Mouse (Mus musculus) forebrain, embryonic 11.5 days (tissue): ENCODE measurements around the gene Igtp. TPM values are rescaled to one million over a fixed set of nuclear protein-coding genes. Genes with fewer than 3 reads are reported as not detected.
"Not testable (repeated sequence)": the region's sequence is repeated elsewhere in the genome, so short reads cannot be mapped to it uniquely, and the experiment has no call there.

Experiments
- ATAC-seq: fragments of 200-750 bp; cut with Nextera tagmentation; replicated peaks from 2 replicates; pipeline ENCODE4 v1.8.0; 2017; ENCODE audit warnings: moderate TSS enrichment; ENCODE audit not compliant: low FRiP score
- DNase-seq: peaks from one replicate; pipeline ENCODE4 v3.0.0-alpha.2; 2017; ENCODE audit warnings: low spot score
- H3K27ac ChIP-seq: fragments of 300-500 bp; sonication (generic); 2 replicates; pipeline ENCODE4 v1.5.1; 2014; ENCODE audit warnings: low read depth, low read length
- H3K27me3 ChIP-seq: fragments of 300-500 bp; sonication (generic); 2 replicates; pipeline ENCODE4 v1.6.1; 2014; ENCODE audit warnings: mild to moderate bottlenecking, low read length, mixed read lengths; ENCODE audit not compliant: control insufficient read depth, insufficient read depth
- H3K36me3 ChIP-seq: fragments of 300-500 bp; sonication (generic); 2 replicates; pipeline ENCODE4 v1.6.1; 2014; ENCODE audit warnings: mild to moderate bottlenecking, low read length, moderate library complexity, mixed read lengths; ENCODE audit not compliant: control insufficient read depth, insufficient read depth
- H3K4me1 ChIP-seq: fragments of 300-500 bp; sonication (generic); replicated peaks from 2 replicates; pipeline ENCODE4 v1.6.1; 2014; ENCODE audit warnings: low read length, mixed read lengths; ENCODE audit not compliant: control insufficient read depth, insufficient read depth
- H3K4me2 ChIP-seq: fragments of 300-500 bp; sonication (generic); 2 replicates; pipeline ENCODE4 v1.6.1; 2014; ENCODE audit warnings: low read depth, mild to moderate bottlenecking, low read length, moderate library complexity, mixed read lengths; ENCODE audit not compliant: severe bottlenecking
- H3K4me3 ChIP-seq: fragments of 300-500 bp; sonication (generic); 2 replicates; pipeline ENCODE4 v1.5.1; 2014; ENCODE audit warnings: low read depth, low read length
- H3K9ac ChIP-seq: fragments of 300-500 bp; sonication (generic); 2 replicates; pipeline ENCODE4 v1.6.1; 2014; ENCODE audit warnings: low read length
- H3K9me3 ChIP-seq: fragments of 300-500 bp; sonication (generic); 2 replicates; pipeline ENCODE4 v1.6.1; 2016; ENCODE audit warnings: low read length, mixed read lengths; ENCODE audit not compliant: control insufficient read depth
- WGBS: fragments of 180-500 bp; shearing (Covaris S2); extraction: QIAGEN DNeasy Blood & Tissue Kit; methylation state at CpG from one replicate; pipeline ENCODE4 v1.1.7; 2014; 5-methylcytosine and 5-hydroxymethylcytosine counted together
- polyA plus RNA-seq: library from polyadenylated mRNA; unstranded; fragments of >200 nt; fragmentation: Nextera tagmentation; extraction: Ambion mirVana; gene quantifications from 2 replicates; pipeline ENCODE4 v1.2.1, GENCODE M21; 2014

Gene Igtp
- polyA plus RNA-seq, 1 experiment from 2014 or later, result 2.0 TPM

DNA sequence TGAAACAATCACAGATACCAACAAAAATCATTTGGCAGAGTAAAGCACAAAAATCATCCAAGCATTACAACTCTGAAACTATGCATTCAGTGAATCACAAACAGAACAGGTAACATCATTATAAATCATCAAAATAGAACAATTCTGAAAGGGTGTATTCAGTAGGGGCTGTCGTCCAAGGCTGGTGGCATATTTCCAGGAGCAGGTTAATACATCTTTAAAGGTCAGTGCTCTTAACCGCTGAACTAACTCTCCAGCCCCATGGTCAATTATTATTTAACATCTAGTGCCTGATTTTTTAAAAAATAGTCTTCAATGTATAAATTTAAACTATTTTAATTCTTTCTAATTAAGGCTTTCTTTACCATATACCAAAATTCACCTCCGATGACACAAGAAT is 35.2 kb downstream of the Igtp start:
- not testable (repeated sequence) for DNase-seq, H3K9ac ChIP-seq, H3K36me3 ChIP-seq, H3K9me3 ChIP-seq, ATAC-seq, H3K27me3 ChIP-seq, H3K4me3 ChIP-seq, H3K27ac ChIP-seq, H3K4me1 ChIP-seq, H3K4me2 ChIP-seq
- WGBS, result 88% methylated on average over 3 of the region's 3 CpGs

GRCm38 (mm10) chr11:58235152-58235551 is 35.8 kb downstream of the Igtp start:
- H3K9me3 ChIP-seq, result no peaks in the 10 kb centered on the region
- peak; percentile 64 for DNase-seq
- H3K4me1 ChIP-seq, result peaks cover 1% of the 10 kb centered on the region; the same call in 1 of the 2 replicates
- no peaks in the 10 kb centered on the region for H3K36me3 ChIP-seq
- ATAC-seq, result no peak
- no peak overlapping the region for H3K4me3 ChIP-seq
- H3K9ac ChIP-seq, result no peak overlapping the region
- H3K4me2 ChIP-seq, result no peak overlapping the region
- H3K27me3 ChIP-seq, result no peaks in the 10 kb centered on the region
- no peak overlapping the region for H3K27ac ChIP-seq
- 16% methylated on average over 6 of the region's 6 CpGs for WGBS

DNA sequence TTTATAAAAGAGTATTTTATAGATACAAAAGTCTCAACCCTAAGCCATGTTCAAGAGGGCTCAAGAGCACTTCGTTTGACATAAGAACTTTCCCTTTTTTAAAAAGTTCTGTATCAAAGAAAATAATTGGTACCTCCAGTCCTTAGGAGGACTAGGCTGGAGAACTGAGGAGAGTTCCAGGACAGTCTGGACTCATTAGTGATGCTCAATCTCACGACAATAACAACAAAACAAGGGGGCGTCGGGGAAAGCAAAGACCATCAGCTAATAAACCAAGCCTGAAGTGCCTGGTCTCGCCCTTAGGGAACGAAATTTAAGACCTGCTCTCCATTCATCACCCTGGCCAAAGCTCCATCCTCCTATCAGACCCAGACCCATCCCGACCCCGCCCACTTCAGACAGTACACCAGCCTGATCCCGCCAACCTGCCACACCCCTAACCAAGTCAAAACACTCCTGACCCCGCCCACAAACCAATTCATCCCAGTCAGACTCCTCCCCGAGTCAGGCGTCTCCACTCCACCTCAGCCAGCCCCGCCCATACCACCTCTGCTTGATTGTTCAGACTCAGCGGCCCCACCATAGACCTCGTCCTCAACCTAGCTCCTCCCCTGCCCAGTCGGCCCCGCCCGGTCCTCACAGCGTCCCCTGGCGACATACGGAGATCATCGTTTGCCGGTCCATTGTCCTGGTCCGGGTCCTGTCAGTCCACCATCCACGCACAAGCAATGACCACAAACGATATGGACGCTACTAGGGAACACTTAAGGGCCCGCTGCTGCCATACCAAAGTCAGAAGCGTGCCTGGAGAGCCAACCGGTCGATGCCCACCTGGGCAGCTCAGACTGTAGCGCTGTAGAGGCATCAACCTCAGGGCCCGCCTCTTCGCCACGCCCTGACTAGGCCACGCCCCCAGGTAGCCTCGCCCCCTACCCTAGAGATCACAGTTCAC is 39.8 kb downstream of the Igtp start:
- H3K9ac ChIP-seq, result peak overlapping the region; percentile 43; the same call in 1 of the 2 replicates
- H3K27me3 ChIP-seq, result no peaks in the 10 kb centered on the region
- DNase-seq (peak; percentile 86), ATAC-seq (peak; percentile 86)
- 1% methylated on average over 37 of the region's 37 CpGs for WGBS
- H3K27ac ChIP-seq, result no peak overlapping the region
- H3K36me3 ChIP-seq, result no peaks in the 10 kb centered on the region
- H3K9me3 ChIP-seq, result no peaks in the 10 kb centered on the region
- peaks cover 1% of the 10 kb centered on the region; the same call in 1 of the 2 replicates for H3K4me1 ChIP-seq
- H3K4me2 ChIP-seq, result peak overlapping the region; percentile 63
- peak overlapping the region; percentile 37 for H3K4me3 ChIP-seq

- Histone ChIP-seq H3K4me3 (no peak overlapping the region), H3K36me3 (no peaks in the 10 kb centered on the region), H3K27me3 (no peaks in the 10 kb centered on the region), H3K27ac (no peak overlapping the region), H3K4me1 (no peaks in the 10 kb centered on the region), H3K4me2 (no peak overlapping the region), H3K9ac (no peak overlapping the region), H3K9me3 (no peaks in the 10 kb centered on the region)
- ATAC-seq (no peak), DNase-seq (no peak)
- 50% methylated on average over 4 of the region's 4 CpGs for WGBS
These were observed 47.9 kb downstream of the Igtp start for GRCm38 (mm10) chr11:58247294-58247693.

- H3K27ac ChIP-seq, result no peak overlapping the region
- no peak for ATAC-seq
- WGBS, result 83% methylated on average over 7 of the region's 7 CpGs
- H3K4me1 ChIP-seq, result no peaks in the 10 kb centered on the region
- no peak overlapping the region for H3K4me2 ChIP-seq
- no peak overlapping the region for H3K9ac ChIP-seq
- no peaks in the 10 kb centered on the region for H3K36me3 ChIP-seq
- H3K27me3 ChIP-seq, result no peaks in the 10 kb centered on the region
- H3K9me3 ChIP-seq, result no peaks in the 10 kb centered on the region
- DNase-seq, result no peak
- no peak overlapping the region for H3K4me3 ChIP-seq
These were observed 50.0 kb downstream of the Igtp start for GRCm38 (mm10) chr11:58249203-58249981.

DNA sequence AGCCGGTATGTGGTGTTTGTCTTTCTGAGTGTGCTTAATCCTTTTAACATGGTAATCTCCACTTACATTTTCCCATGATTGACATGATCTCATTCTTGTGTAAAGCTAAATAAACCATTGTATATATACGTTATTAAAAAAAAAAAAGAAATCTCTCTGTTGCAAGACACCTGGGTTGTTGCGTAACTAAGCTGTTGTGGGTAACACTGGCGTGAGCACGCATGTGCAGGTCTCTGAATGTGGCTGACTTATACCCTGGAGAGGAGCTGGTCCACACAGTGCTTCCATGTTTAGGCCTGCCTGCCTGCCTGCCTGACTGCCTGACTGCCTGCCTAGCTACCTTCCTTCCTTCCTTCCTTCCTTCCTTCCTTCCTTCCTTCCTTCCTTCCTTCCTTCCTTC is 51.2 kb downstream of the Igtp start:
- 80% methylated on average over 5 of the region's 5 CpGs for WGBS
- H3K4me1 ChIP-seq, result no peaks in the 10 kb centered on the region
- DNase-seq (no peak), ATAC-seq (no peak)
- no peaks in the 10 kb centered on the region for H3K9me3 ChIP-seq
- H3K9ac ChIP-seq, result no peak overlapping the region
- H3K4me3 ChIP-seq, result no peak overlapping the region
- H3K4me2 ChIP-seq, result no peak overlapping the region
- no peaks in the 10 kb centered on the region for H3K36me3 ChIP-seq
- no peaks in the 10 kb centered on the region for H3K27me3 ChIP-seq
- H3K27ac ChIP-seq, result no peak overlapping the region

- H3K4me3 ChIP-seq, result no peak overlapping the region
- no peak for ATAC-seq
- no peaks in the 10 kb centered on the region for H3K9me3 ChIP-seq
- no peaks in the 10 kb centered on the region for H3K36me3 ChIP-seq
- WGBS, result 95% methylated on average over 3 of the region's 3 CpGs
- DNase-seq, result no peak
- H3K4me1 ChIP-seq, result no peaks in the 10 kb centered on the region
- H3K9ac ChIP-seq, result no peak overlapping the region
- H3K27me3 ChIP-seq, result no peaks in the 10 kb centered on the region
- H3K4me2 ChIP-seq, result no peak overlapping the region
- H3K27ac ChIP-seq, result no peak overlapping the region
These were observed 55.1 kb downstream of the Igtp start for GRCm38 (mm10) chr11:58254411-58254810.
